Mouse (Mus musculus) gastrocnemius, postnatal 14 days (tissue): ENCODE results near the gene Zmynd8. TPM values are rescaled to one million over a fixed set of nuclear protein-coding genes. Genes with fewer than 3 reads are reported as not detected.
A peak's percentile ranks its signal among the peaks of the same experiment; 100 is the strongest.

Source experiments
- DNase-seq: peaks from one replicate; pipeline ENCODE4 v3.0.0; 2021; ENCODE audit warnings: mixed read lengths
- intact Hi-C: fragments of 180-260 bp; cut with DNase I; formaldehyde crosslinking; loops from one replicate; pipeline ENCODE4 v1.15.1; 2025; ENCODE audit warnings: low total_unique reads
- total RNA-seq, 2 experiments: library from RNA; stranded (reverse); gene quantifications; 2 replicates each; pipeline ENCODE4 v1.2.3; 2021

The Zmynd8 gene
- total RNA-seq, 2 experiments from 2014 or later = 20.7 to 22.0 TPM

- DNase-seq = no peak
- intact Hi-C loops = no loop called here
Measured at GRCm38 (mm10) chr2:165883006-165883405, 15.8 kb downstream of the Zmynd8 start.

GRCm38 (mm10) chr2:165881585-165882431 is 17.0 kb downstream of the Zmynd8 start:
- no peak for DNase-seq
- intact Hi-C loops = no loop called here

GRCm38 (mm10) chr2:165881220-165881584 is 17.6 kb downstream of the Zmynd8 start:
- DNase-seq = no peak
- intact Hi-C loops = no loop called here

- peak; percentile 84 for DNase-seq
- intact Hi-C loops = no loop called here
Measured at GRCm38 (mm10) chr2:165880501-165881182, 18.2 kb downstream of the Zmynd8 start.

- DNase-seq = no peak
- intact Hi-C loops = no loop called here
Measured at GRCm38 (mm10) chr2:165879403-165880178, 19.2 kb downstream of the Zmynd8 start.

GRCm38 (mm10) chr2:165878907-165879361 is 19.9 kb downstream of the Zmynd8 start:
- intact Hi-C loops = no loop called here
- no peak for DNase-seq

- DNase-seq = no peak
- intact Hi-C loops = no loop called here
Measured at GRCm38 (mm10) chr2:165878021-165878585, 20.7 kb downstream of the Zmynd8 start.

GRCm38 (mm10) chr2:165877180-165877579 is 21.6 kb downstream of the Zmynd8 start:
- intact Hi-C loops = no loop called here
- DNase-seq = no peak

GRCm38 (mm10) chr2:165876201-165876918 is 22.5 kb downstream of the Zmynd8 start:
- intact Hi-C loops = no loop called here

GRCm38 (mm10) chr2:165875406-165875955 is 23.3 kb downstream of the Zmynd8 start:
- intact Hi-C loops = no loop called here
- DNase-seq = no peak

More at GRCm38 (mm10) chr2:165876201-165876918, 22.5 kb downstream of the Zmynd8 start:
- no peak for DNase-seq

- intact Hi-C loops = no loop called here
Measured at GRCm38 (mm10) chr2:165874461-165875339, 24.1 kb downstream of the Zmynd8 start.

GRCm38 (mm10) chr2:165873777-165874176 is 25.0 kb downstream of the Zmynd8 start:
- intact Hi-C loops = no loop called here
- DNase-seq = no peak

More at GRCm38 (mm10) chr2:165874461-165875339, 24.1 kb downstream of the Zmynd8 start:
- peak; percentile 88 for DNase-seq

GRCm38 (mm10) chr2:165873196-165873595 is 25.6 kb downstream of the Zmynd8 start:
- no peak for DNase-seq
- intact Hi-C loops = no loop called here

GRCm38 (mm10) chr2:165869257-165869656 is 29.6 kb downstream of the Zmynd8 start:
- intact Hi-C loops = no loop called here
- no peak for DNase-seq

GRCm38 (mm10) chr2:165868522-165869175 is 30.2 kb downstream of the Zmynd8 start:
- no peak for DNase-seq
- intact Hi-C loops = no loop called here

GRCm38 (mm10) chr2:165867549-165867948 is 31.3 kb downstream of the Zmynd8 start:
- DNase-seq = no peak
- intact Hi-C loops = no loop called here

- DNase-seq = no peak
Measured at GRCm38 (mm10) chr2:165866951-165867387, 31.8 kb downstream of the Zmynd8 start.

More at GRCm38 (mm10) chr2:165866951-165867387, 31.8 kb downstream of the Zmynd8 start:
- intact Hi-C loops = no loop called here
